Mouse (Mus musculus): ENCODE results near the gene Mapk14.

- TF ChIP-seq CTCF (IDR thresholded peaks at IDR 0.05; ENCODE audit: low read depth) (no peak), EP300 (IDR thresholded peaks at IDR 0.05; ENCODE audit: low read depth) (no peak)
These were observed 3.8 kb upstream of the Mapk14 start for GRCm38 (mm10) chr17:28687354-28687753.

Data from liver, postnatal 0 days (tissue).